Mouse (Mus musculus): ENCODE measurements around the gene Cnot11.
"Not testable (repeated sequence)": the region's sequence is repeated elsewhere in the genome, so short reads cannot be mapped to it uniquely, and the experiment has no call there.

Cnot11 gene

GRCm38 (mm10) chr1:39581215-39581614 lies 46.4 kb downstream of the Cnot11 start:
- no peak for DNase-seq

DNA sequence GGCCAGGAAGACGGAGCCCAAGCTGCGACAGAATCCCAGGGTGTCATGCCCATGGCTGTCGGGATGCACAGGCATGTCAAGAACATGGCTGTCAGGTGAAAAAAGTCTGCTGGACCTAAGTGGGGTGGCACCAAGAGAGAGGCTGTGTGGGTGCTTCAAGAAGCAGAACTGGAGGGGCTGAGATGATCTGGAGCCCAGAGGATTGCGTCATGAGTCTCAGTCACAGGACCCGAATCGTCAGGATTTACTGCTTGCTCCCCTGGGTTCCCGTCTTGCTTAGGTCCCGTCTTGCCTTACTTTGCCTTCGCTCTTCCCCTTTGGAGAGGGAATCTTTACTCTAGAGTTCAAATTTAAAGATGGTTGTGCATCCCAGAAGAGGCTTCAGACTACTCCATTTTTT lies 48.4 kb downstream of the Cnot11 start:
- peak; percentile 32 for DNase-seq

DNA sequence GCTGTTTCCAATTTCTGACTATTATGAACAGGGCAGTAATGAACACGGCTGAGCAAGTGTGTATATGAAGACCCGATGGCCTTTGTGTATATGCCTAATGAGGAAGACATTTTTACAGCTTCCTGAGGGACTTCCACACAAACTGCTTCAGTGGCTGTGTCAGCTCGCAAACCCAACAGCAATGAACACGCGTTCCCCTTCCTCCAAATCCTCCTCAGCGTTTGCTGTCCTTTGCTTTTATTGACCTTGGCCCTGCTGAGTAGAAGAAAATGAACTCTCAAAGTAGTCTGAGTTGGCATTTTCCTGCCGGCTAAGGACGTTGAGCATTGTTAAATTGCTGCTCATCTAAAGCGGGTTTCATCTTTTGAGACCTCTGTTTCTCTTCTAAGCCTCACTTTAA lies 50.6 kb downstream of the Cnot11 start:
- no peak for DNase-seq

- DNase-seq, result no peak
These were observed 55.4 kb downstream of the Cnot11 start for GRCm38 (mm10) chr1:39590193-39590592.

- DNase-seq, result not testable (repeated sequence)
These were observed 56.8 kb downstream of the Cnot11 start for GRCm38 (mm10) chr1:39591557-39591956.

DNA sequence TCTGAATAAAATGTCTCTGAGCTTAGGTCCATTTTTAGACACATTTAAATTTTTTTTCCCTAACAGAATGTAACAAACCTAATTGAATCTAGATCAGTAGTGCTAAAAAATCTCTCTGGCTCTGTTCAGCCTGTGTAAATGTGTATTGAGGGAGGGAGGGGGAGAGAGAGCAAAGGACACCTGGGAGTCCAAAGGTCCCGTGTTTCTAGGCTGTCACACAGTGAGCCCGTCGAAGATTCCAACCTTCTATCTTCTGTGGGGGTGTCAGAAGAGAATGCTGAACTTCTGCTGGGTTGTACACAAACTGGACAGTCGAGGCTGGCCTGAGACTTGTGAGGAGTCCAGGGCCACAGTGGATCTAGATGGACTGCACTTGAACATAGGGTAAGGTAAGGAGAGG lies 57.3 kb downstream of the Cnot11 start:
- no peak for DNase-seq

DNA sequence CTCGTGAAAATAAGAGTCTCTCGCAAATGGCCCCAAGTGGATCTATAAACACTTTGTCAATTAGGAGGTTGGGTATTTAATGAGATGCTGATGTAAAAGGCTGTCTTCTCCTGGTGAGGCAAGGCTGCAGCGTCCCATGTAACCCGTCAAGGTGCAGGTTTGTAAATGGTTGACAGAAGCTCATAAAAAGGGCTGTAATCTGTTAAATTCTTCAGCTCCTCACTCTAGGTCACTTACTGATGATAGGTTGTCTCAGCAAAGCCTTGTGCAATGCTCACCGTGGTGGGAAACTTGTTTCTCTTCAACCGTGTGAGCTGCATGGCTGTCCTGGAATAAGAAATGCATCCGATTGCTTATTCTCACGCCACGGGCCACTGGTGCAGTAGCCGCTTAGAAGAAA lies 59.0 kb downstream of the Cnot11 start:
- DNase-seq, result no peak

Data from lung, postnatal 36 days (tissue).